ENCODE assay signal across 8 mouse cellular contexts in genomic region chr10:80695186-80695585, GRCm38 (mm10). TPM values are rescaled to one million over a fixed set of nuclear protein-coding genes. Genes with fewer than 3 reads are reported as not detected.
DNase-seq lines count a peak whose midpoint lies in the region; ATAC-seq and TF ChIP-seq lines count a peak whose summit lies in the region.
"Had no signal": no experiment of that assay in that cellular context is flagged by ENCODE, and none has a peak within 500 bp of the region (broad histone marks: within the 10 kb centered on the region; RNA-seq: fewer than 3 reads in every experiment).

No protein-coding gene starts in this region.

- intact Hi-C loops in left cerebral cortex, postnatal 10 days (cut with DNase I) = loop anchor here (10.0 kb wide), 1 partner anchor 260 kb away; the partner anchor contains the start of gene Tcf3

- H3K4me2 ChIP-seq in intestine, postnatal 0 days (replicated peaks; ENCODE audit: low read depth) = no peak overlapping the region
- 0 out of 2 replicates have a peak overlapping the region, but pooled peaks have one; percentile 0 for H3K4me2 ChIP-seq in lung, postnatal 0 days (replicated peaks; ENCODE audit: low read depth, low read length)
- 0 out of 2 replicates have a peak overlapping the region, but pooled peaks have one; percentile 9 for H3K4me2 ChIP-seq in stomach, embryonic 16.5 days (ENCODE audit: low read depth, low read length)
- H3K4me2 ChIP-seq: neural tube, embryonic 12.5 days had no signal

- peak; percentile 69 to 77 for DNase-seq in adrenal gland, postnatal 36 days
- peak; percentile 88 for DNase-seq in lung, postnatal 0 days (ENCODE audit: low spot score)
- DNase-seq in left cerebral cortex, postnatal 10 days (ENCODE audit: extremely low spot score in 1 of 2, low spot score in 2 of 2) = no peak
- DNase-seq in retina, postnatal 1 day = no peak

- H3K4me1 ChIP-seq in ES-Bruce4 (ENCODE audit: control insufficient read depth, insufficient read depth, low read length) = peaks cover 5% of the 10 kb centered on the region
- no peaks in the 10 kb centered on the region for H3K4me1 ChIP-seq in intestine, postnatal 0 days (replicated peaks; ENCODE audit: control insufficient read depth, insufficient read depth, low read length)
- H3K4me1 ChIP-seq in lung, postnatal 0 days (ENCODE audit: insufficient read depth, low read depth, low read length) = peaks cover 17% of the 10 kb centered on the region; the same call in 1 of the 2 replicates
- peaks cover 18% of the 10 kb centered on the region for H3K4me1 ChIP-seq in stomach, embryonic 16.5 days (ENCODE audit: control insufficient read depth, insufficient read depth, low read length)

- peak overlapping the region; percentile 54; the same call in 1 of the 2 replicates for H3K27ac ChIP-seq in ES-Bruce4 (ENCODE audit: insufficient read depth, low read length)
- H3K27ac ChIP-seq in intestine, postnatal 0 days (ENCODE audit: low read depth, low read length) = 0 out of 2 replicates have a peak overlapping the region, but pooled peaks have one; percentile 3
- H3K27ac ChIP-seq in lung, postnatal 0 days (ENCODE audit: low read length) = peak overlapping the region; percentile 85
- H3K27ac ChIP-seq in stomach, embryonic 16.5 days (ENCODE audit: low read length) = peak overlapping the region; percentile 57; the same call in 1 of the 2 replicates
- H3K27ac ChIP-seq: neural tube, embryonic 12.5 days had no signal

- no peaks in the 10 kb centered on the region for H3K36me3 ChIP-seq in ES-Bruce4 (ENCODE audit: control insufficient read depth, insufficient read depth, low read length, poor library complexity, severe bottlenecking)
- peaks cover 11% of the 10 kb centered on the region for H3K36me3 ChIP-seq in intestine, postnatal 0 days (ENCODE audit: control insufficient read depth, insufficient read depth)
- H3K36me3 ChIP-seq in lung, postnatal 0 days (ENCODE audit: insufficient read depth, low read length) = peaks cover 2% of the 10 kb centered on the region; the same call in 1 of the 2 replicates
- no peaks in the 10 kb centered on the region for H3K36me3 ChIP-seq in stomach, embryonic 16.5 days (ENCODE audit: control insufficient read depth, insufficient read depth, low read length)

- TF ChIP-seq POLR2A in ES-Bruce4 (IDR thresholded peaks at IDR 0.05; ENCODE audit: insufficient read depth, low read length) = no peak

- no peak overlapping the region for H3K4me3 ChIP-seq in ES-Bruce4 (ENCODE audit: low read depth, low read length)
- no peak overlapping the region for H3K4me3 ChIP-seq in intestine, postnatal 0 days (ENCODE audit: low read depth, low read length)
- H3K4me3 ChIP-seq in lung, postnatal 0 days (ENCODE audit: low read depth, low read length) = no peak overlapping the region
- no peak overlapping the region for H3K4me3 ChIP-seq in stomach, embryonic 16.5 days (replicated peaks; ENCODE audit: low read length)
- H3K4me3 ChIP-seq: neural tube, embryonic 12.5 days had no signal

- no peak; the same call in 1 of the 2 replicates for ATAC-seq in intestine, postnatal 0 days
- ATAC-seq in lung, postnatal 0 days = peak; percentile 87
- ATAC-seq in stomach, embryonic 16.5 days (ENCODE audit: insufficient read depth, low FRiP score) = no peak

- WGBS in intestine, postnatal 0 days = 52% methylated on average over 2 of the region's 2 CpGs
- WGBS in lung, postnatal 0 days = 38% methylated on average over 2 of the region's 2 CpGs
- WGBS in stomach, embryonic 16.5 days = 59% methylated on average over 2 of the region's 2 CpGs

- H3K9ac ChIP-seq in ES-Bruce4 (ENCODE audit: low read depth, poor library complexity, severe bottlenecking) = no peak overlapping the region
- H3K9ac ChIP-seq in intestine, postnatal 0 days (ENCODE audit: low read depth, low read length) = no peak overlapping the region
- no peak overlapping the region for H3K9ac ChIP-seq in lung, postnatal 0 days (replicated peaks; ENCODE audit: low read depth)
- H3K9ac ChIP-seq in stomach, embryonic 16.5 days (ENCODE audit: low read length) = no peak overlapping the region
- H3K9ac ChIP-seq: neural tube, embryonic 12.5 days had no signal

- TF ChIP-seq EP300 in ES-Bruce4 (IDR thresholded peaks at IDR 0.05; ENCODE audit: insufficient read depth, low read depth, low read length) = no peak
- no peak; the same call in 1 of the 2 replicates for TF ChIP-seq EP300 in lung, postnatal 0 days (IDR thresholded peaks at IDR 0.05)

- H3K27me3 ChIP-seq in ES-Bruce4 (ENCODE audit: control insufficient read depth, insufficient read depth, low read length, poor library complexity, severe bottlenecking) = no peaks in the 10 kb centered on the region
- H3K27me3 ChIP-seq in intestine, postnatal 0 days (replicated peaks; ENCODE audit: control insufficient read depth, insufficient read depth, low read length) = no peaks in the 10 kb centered on the region
- no peaks in the 10 kb centered on the region for H3K27me3 ChIP-seq in lung, postnatal 0 days (replicated peaks; ENCODE audit: insufficient read depth, low read length)
- no peaks in the 10 kb centered on the region for H3K27me3 ChIP-seq in stomach, embryonic 16.5 days (ENCODE audit: control insufficient read depth, insufficient read depth, low read length)
- H3K27me3 ChIP-seq: neural tube, embryonic 12.5 days had no signal

- H3K9me3 ChIP-seq in ES-Bruce4 (replicated peaks; ENCODE audit: control insufficient read depth, insufficient read depth, low read length, poor library complexity, severe bottlenecking) = no peaks in the 10 kb centered on the region
- no peaks in the 10 kb centered on the region for H3K9me3 ChIP-seq in intestine, postnatal 0 days (ENCODE audit: control insufficient read depth)
- no peaks in the 10 kb centered on the region for H3K9me3 ChIP-seq in lung, postnatal 0 days (ENCODE audit: low read length)
- no peaks in the 10 kb centered on the region for H3K9me3 ChIP-seq in stomach, embryonic 16.5 days (replicated peaks; ENCODE audit: control insufficient read depth, low read length)
- H3K9me3 ChIP-seq: neural tube, embryonic 12.5 days had no signal

- TF ChIP-seq CTCF in ES-Bruce4 (IDR thresholded peaks at IDR 0.05; ENCODE audit: low read depth, low read length) = no peak
- no peak for TF ChIP-seq CTCF in intestine, postnatal 0 days (IDR thresholded peaks at IDR 0.05; ENCODE audit: low read depth)
- no peak for TF ChIP-seq CTCF in lung, postnatal 0 days (IDR thresholded peaks at IDR 0.05)

RNA-seq across cellular contexts. Expression of gene Mob3a, which starts 6.6 kb away (rescaled TPM):
- 17.5 and 19.8 TPM in 2 replicates for polyA plus RNA-seq in ES-Bruce4 (2011; ENCODE audit: insufficient read depth, insufficient read length, low read depth, missing spikeins)
- total RNA-seq in adrenal gland, postnatal 36 days (2021) = 10 to 100 TPM; 19.4 to 20.1 TPM
- 14.4 and 15.4 TPM in 2 replicates for polyA plus RNA-seq in intestine, postnatal 0 days (2015; fragmentation: Nextera tagmentation; extraction: Ambion mirVana)
- polyA plus RNA-seq in lung, postnatal 0 days (2015; fragmentation: Nextera tagmentation; extraction: Ambion mirVana) = 32.6 and 37.0 TPM in 2 replicates
- polyA plus RNA-seq in stomach, embryonic 16.5 days (2015; fragmentation: Nextera tagmentation; extraction: Ambion mirVana) = 51.6 and 57.5 TPM in 2 replicates
- total RNA-seq in left cerebral cortex, postnatal 10 days (2021) = 10 to 100 TPM; 21.8 to 24.7 TPM

RNA-seq across cellular contexts. Expression of gene Izumo4, which starts 6.8 kb away (rescaled TPM):
- polyA plus RNA-seq in ES-Bruce4 (2011; ENCODE audit: insufficient read depth, insufficient read length, low read depth, missing spikeins) = 7.2 and 9.6 TPM in 2 replicates
- total RNA-seq in adrenal gland, postnatal 36 days (2021) = 10 to 100 TPM in 1 of 2 experiments, 1 to 10 TPM in 1; 9.9 to 16.6 TPM
- 12.2 and 14.4 TPM in 2 replicates for polyA plus RNA-seq in intestine, postnatal 0 days (2015; fragmentation: Nextera tagmentation; extraction: Ambion mirVana)
- 28.7 and 28.8 TPM in 2 replicates for polyA plus RNA-seq in lung, postnatal 0 days (2015; fragmentation: Nextera tagmentation; extraction: Ambion mirVana)
- polyA plus RNA-seq in stomach, embryonic 16.5 days (2015; fragmentation: Nextera tagmentation; extraction: Ambion mirVana) = 25.5 and 28.7 TPM in 2 replicates
- total RNA-seq in left cerebral cortex, postnatal 10 days (2021) = 10 to 100 TPM; 56.3 to 63.5 TPM

RNA-seq across cellular contexts. Expression of gene Mknk2, which starts 17.3 kb away (rescaled TPM):
- polyA plus RNA-seq in ES-Bruce4 (2011; ENCODE audit: insufficient read depth, insufficient read length, low read depth, missing spikeins) = 54.6 and 57.4 TPM in 2 replicates
- 100 to 1,000 TPM; 178 to 198 TPM for total RNA-seq in adrenal gland, postnatal 36 days (2021)
- 38.4 and 38.6 TPM in 2 replicates for polyA plus RNA-seq in intestine, postnatal 0 days (2015; fragmentation: Nextera tagmentation; extraction: Ambion mirVana)
- 92.2 and 103 TPM in 2 replicates for polyA plus RNA-seq in lung, postnatal 0 days (2015; fragmentation: Nextera tagmentation; extraction: Ambion mirVana)
- polyA plus RNA-seq in stomach, embryonic 16.5 days (2015; fragmentation: Nextera tagmentation; extraction: Ambion mirVana) = 42.8 and 45.1 TPM in 2 replicates
- total RNA-seq in left cerebral cortex, postnatal 10 days (2021) = 10 to 100 TPM; 46.1 to 47.1 TPM

RNA-seq across cellular contexts. Expression of gene Btbd2, which starts 38.3 kb away (rescaled TPM):
- 45.6 and 47.1 TPM in 2 replicates for polyA plus RNA-seq in ES-Bruce4 (2011; ENCODE audit: insufficient read depth, insufficient read length, low read depth, missing spikeins)
- total RNA-seq in adrenal gland, postnatal 36 days (2021) = 10 to 100 TPM; 61.7 to 71.2 TPM
- 21.5 and 23.5 TPM in 2 replicates for polyA plus RNA-seq in intestine, postnatal 0 days (2015; fragmentation: Nextera tagmentation; extraction: Ambion mirVana)
- polyA plus RNA-seq in lung, postnatal 0 days (2015; fragmentation: Nextera tagmentation; extraction: Ambion mirVana) = 41.7 and 42.9 TPM in 2 replicates
- 11.5 and 12.7 TPM in 2 replicates for polyA plus RNA-seq in stomach, embryonic 16.5 days (2015; fragmentation: Nextera tagmentation; extraction: Ambion mirVana)
- 10 to 100 TPM; 89.6 to 91.0 TPM for total RNA-seq in left cerebral cortex, postnatal 10 days (2021)

RNA-seq across cellular contexts. Expression of gene Ap3d1, which starts 46.9 kb away (rescaled TPM):
- polyA plus RNA-seq in ES-Bruce4 (2011; ENCODE audit: insufficient read depth, insufficient read length, low read depth, missing spikeins) = 53.8 and 55.2 TPM in 2 replicates
- total RNA-seq in adrenal gland, postnatal 36 days (2021) = 10 to 100 TPM; 80.3 to 99.6 TPM
- 41.3 and 49.5 TPM in 2 replicates for polyA plus RNA-seq in intestine, postnatal 0 days (2015; fragmentation: Nextera tagmentation; extraction: Ambion mirVana)
- polyA plus RNA-seq in lung, postnatal 0 days (2015; fragmentation: Nextera tagmentation; extraction: Ambion mirVana) = 49.3 and 58.2 TPM in 2 replicates
- 62.5 and 66.3 TPM in 2 replicates for polyA plus RNA-seq in stomach, embryonic 16.5 days (2015; fragmentation: Nextera tagmentation; extraction: Ambion mirVana)
- 100 to 1,000 TPM; 146 to 151 TPM for total RNA-seq in left cerebral cortex, postnatal 10 days (2021)

Comparison
In these comparisons a context has a peak if more than half of its experiments do, and no peak if none do; other contexts are left out.
1. H3K27ac ChIP-seq: peak in every context shown above with its lines; median percentile 85 in lung, postnatal 0 days; 57 in stomach, embryonic 16.5 days; 54 in ES-Bruce4; 3 in intestine, postnatal 0 days.
2. DNase-seq: peak in adrenal gland, postnatal 36 days (2 of 2) and lung, postnatal 0 days (single experiment); none in left cerebral cortex, postnatal 10 days (0 of 2) and retina, postnatal 1 day (single experiment).